Mouse (Mus musculus): ENCODE measurements around the gene Pdik1l. TPM values are rescaled to one million over a fixed set of nuclear protein-coding genes. Genes with fewer than 3 reads are reported as not detected.

Pdik1l gene
- polyA plus RNA-seq, 1 experiment, result 7.5 TPM

- DNase-seq (ENCODE audit: low spot score), result no peak
These were observed 50.0 kb downstream of the Pdik1l start for GRCm38 (mm10) chr4:134237582-134238278.

DNA sequence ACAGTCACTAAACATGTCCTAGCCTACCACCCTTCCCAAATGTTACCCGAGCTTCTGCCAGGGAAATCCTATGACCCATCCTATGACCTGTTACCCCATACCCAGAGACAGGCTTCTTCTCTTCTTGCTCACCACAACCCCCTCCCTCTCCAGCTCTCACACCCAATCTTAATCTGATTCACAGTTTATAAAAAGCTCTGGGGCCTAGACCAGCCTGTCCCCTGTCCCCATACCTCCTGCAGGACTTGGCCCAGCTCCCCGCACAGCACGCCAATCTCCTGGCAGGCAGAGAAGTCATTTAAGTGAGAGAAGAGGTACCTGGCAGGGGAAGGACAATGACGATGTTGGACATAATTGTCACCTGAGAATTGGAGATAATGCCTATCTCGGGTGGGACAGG is 52.8 kb downstream of the Pdik1l start:
- no peak for DNase-seq (ENCODE audit: low spot score)

- no peak for DNase-seq (ENCODE audit: low spot score)
These were observed 57.3 kb downstream of the Pdik1l start for GRCm38 (mm10) chr4:134230431-134230830.

GRCm38 (mm10) chr4:134227194-134227593 is 60.5 kb downstream of the Pdik1l start, which contains the start of gene Catsper4:
Gene Catsper4, minus strand, starts transcription at chr4:134227383.
- DNase-seq (ENCODE audit: low spot score), result no peak

Other genes starting within 250 kb of the Pdik1l start
- gene Zfp683, start 234.1 kb downstream of the Pdik1l start, polyA plus RNA-seq (2012; rRNA removed), result 0.37 and 0.44 TPM in 2 replicates
- 11.8 and 17.7 TPM in 2 replicates for gene Crybg2, start 227.1 kb downstream of the Pdik1l start, polyA plus RNA-seq (2012; rRNA removed)
- gene Cd52, start 192.8 kb downstream of the Pdik1l start, polyA plus RNA-seq (2012; rRNA removed), result 31.3 and 32.6 TPM in 2 replicates
- 4.1 and 4.2 TPM in 2 replicates for gene Ubxn11, start 185.3 kb downstream of the Pdik1l start, polyA plus RNA-seq (2012; rRNA removed)
- 337 and 349 TPM in 2 replicates for gene Sh3bgrl3, start 159.1 kb downstream of the Pdik1l start, polyA plus RNA-seq (2012; rRNA removed)
- 22.9 and 23.6 TPM in 2 replicates for gene Cep85, start 100.8 kb downstream of the Pdik1l start, polyA plus RNA-seq (2012; rRNA removed)
- gene Gm7534, start 84.9 kb downstream of the Pdik1l start, polyA plus RNA-seq (2012; rRNA removed), result not detected in 2 replicates
- gene Catsper4, start 60.5 kb downstream of the Pdik1l start, polyA plus RNA-seq (2012; rRNA removed), result 0.50 and 1.0 TPM in 2 replicates
- 11.5 and 13.1 TPM in 2 replicates for gene Cnksr1, start 49.5 kb downstream of the Pdik1l start, polyA plus RNA-seq (2012; rRNA removed)
- gene E130218I03Rik, start 44.2 kb downstream of the Pdik1l start, polyA plus RNA-seq (2012; rRNA removed), result not detected in 2 replicates
- gene Zfp593, start 42.3 kb downstream of the Pdik1l start, polyA plus RNA-seq (2012; rRNA removed), result 8.9 and 11.0 TPM in 2 replicates
- not detected in 2 replicates for gene Gm30191, start 41.0 kb downstream of the Pdik1l start, polyA plus RNA-seq (2012; rRNA removed)
- 13.7 TPM in 2 replicates for gene Grrp1, start 33.8 kb downstream of the Pdik1l start, polyA plus RNA-seq (2012; rRNA removed)
- gene Trim63, start 27.2 kb upstream of the Pdik1l start, polyA plus RNA-seq (2012; rRNA removed), result 0.04 and 0.12 TPM in 2 replicates
- 0.06 and 0.08 TPM in 2 replicates for gene Slc30a2, start 55.3 kb upstream of the Pdik1l start, polyA plus RNA-seq (2012; rRNA removed)
- 9.8 and 10.9 TPM in 2 replicates for gene Extl1, start 96.0 kb upstream of the Pdik1l start, polyA plus RNA-seq (2012; rRNA removed)
- gene Pafah2, start 108.4 kb upstream of the Pdik1l start, polyA plus RNA-seq (2012; rRNA removed), result 37.9 and 39.9 TPM in 2 replicates
- gene Stmn1, start 180.4 kb upstream of the Pdik1l start, polyA plus RNA-seq (2012; rRNA removed), result 67.0 and 104 TPM in 2 replicates
- 40.0 and 42.7 TPM in 2 replicates for gene Paqr7, start 208.8 kb upstream of the Pdik1l start, polyA plus RNA-seq (2012; rRNA removed)
- gene Aunip, start 223.1 kb upstream of the Pdik1l start, polyA plus RNA-seq (2012; rRNA removed), result 0.44 and 0.72 TPM in 2 replicates
- 153 and 165 TPM in 2 replicates for gene Mtfr1l, start 247.5 kb upstream of the Pdik1l start, polyA plus RNA-seq (2012; rRNA removed)

All from urinary bladder, adult 2 months (tissue).